Mouse (Mus musculus) embryonic fibroblast, embryonic 13.5 days (primary cell): ENCODE data around the gene Sbf2.

Experiments used
- CTCF ChIP-seq: IDR thresholded peaks from 2 replicates; pipeline ENCODE4 v1.5.1; 2011; ENCODE audit warnings: mild to moderate bottlenecking, control low read depth, low read length, moderate library complexity, borderline replicate concordance; ENCODE audit not compliant: insufficient read depth
- POLR2A ChIP-seq: IDR thresholded peaks from 2 replicates; pipeline ENCODE4 v1.6.1; 2011; ENCODE audit warnings: low read depth, mild to moderate bottlenecking, control low read depth, low read length, moderate library complexity

DNA sequence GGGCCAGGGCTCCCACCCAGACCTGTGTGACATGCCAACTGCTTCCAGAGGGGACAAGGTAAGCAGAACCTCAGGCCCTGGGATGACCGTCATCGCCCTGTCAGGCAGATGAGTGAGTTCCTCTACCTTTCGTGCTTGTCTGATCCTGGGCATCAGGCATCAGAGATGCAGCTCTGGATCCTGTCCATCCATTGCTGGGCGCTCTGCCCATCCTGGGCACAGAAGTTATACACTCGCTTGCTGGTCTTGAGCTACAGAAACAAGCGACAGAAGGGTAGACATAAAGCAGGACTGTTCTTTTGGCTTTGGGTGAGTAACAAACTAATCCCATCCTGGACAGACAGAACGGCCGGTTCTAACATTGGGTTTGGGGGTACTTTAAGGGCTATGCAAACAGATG, 305.5 kb downstream of the Sbf2 start:
- TF ChIP-seq CTCF (no peak), POLR2A (no peak)
